Comparison of ENCODE assay signal across 27 mouse cellular contexts in the genomic region with DNA sequence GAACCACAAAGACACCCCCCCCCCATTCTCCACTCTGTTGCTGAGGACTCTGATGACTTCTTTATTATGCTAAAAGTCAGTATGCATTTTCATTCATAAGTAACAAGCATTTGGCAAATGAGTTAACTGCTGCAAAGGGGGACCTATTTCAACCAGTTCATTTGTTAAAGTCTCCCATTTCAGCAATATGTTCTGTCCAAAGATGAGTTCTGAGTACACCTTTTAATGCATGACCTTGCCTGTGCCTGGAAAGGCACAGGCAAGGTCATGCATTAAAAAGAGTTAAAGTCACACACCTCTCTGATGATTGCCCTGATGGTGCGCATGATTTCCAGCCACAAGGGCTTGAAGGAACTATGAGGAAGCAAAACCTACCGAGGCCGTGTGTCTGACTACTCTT.
"Had no signal": no experiment of that assay in that cellular context is flagged by ENCODE, and none has a peak within 500 bp of the region (broad histone marks: within the 10 kb centered on the region; RNA-seq: fewer than 3 reads in every experiment).

No protein-coding gene starts in this region.

- H3K27me3 ChIP-seq: heart, embryonic 13.5 days; heart, embryonic 15.5 days; hindbrain, embryonic 13.5 days; hindbrain, embryonic 15.5 days; kidney, embryonic 15.5 days; limb, embryonic 12.5 days; liver, embryonic 13.5 days had no signal

- H3K27ac ChIP-seq: heart, adult 2 months; heart, embryonic 13.5 days; heart, embryonic 15.5 days; hindbrain, embryonic 13.5 days; hindbrain, embryonic 15.5 days; hindbrain, postnatal 0 days; kidney, embryonic 15.5 days; kidney, postnatal 0 days; layer of hippocampus, adult 2 months; left cerebral cortex, adult 2 months; limb, embryonic 10.5 days; limb, embryonic 12.5 days; liver, embryonic 13.5 days had no signal

- H3K9ac ChIP-seq: heart, embryonic 13.5 days; heart, embryonic 15.5 days; hindbrain, embryonic 13.5 days; hindbrain, embryonic 15.5 days; kidney, embryonic 15.5 days; limb, embryonic 12.5 days; liver, embryonic 13.5 days had no signal

- H3K9me3 ChIP-seq: heart, embryonic 13.5 days; heart, embryonic 15.5 days; hindbrain, embryonic 13.5 days; hindbrain, embryonic 15.5 days; kidney, embryonic 15.5 days; limb, embryonic 10.5 days; limb, embryonic 12.5 days; liver, embryonic 13.5 days had no signal

- H3K4me2 ChIP-seq: heart, embryonic 11.5 days; heart, embryonic 13.5 days; heart, embryonic 15.5 days; hindbrain, embryonic 13.5 days; hindbrain, embryonic 15.5 days; kidney, embryonic 15.5 days; limb, embryonic 12.5 days; liver, embryonic 11.5 days; liver, embryonic 13.5 days had no signal

- H3K4me1 ChIP-seq: hindbrain, embryonic 13.5 days; limb, embryonic 10.5 days; limb, embryonic 12.5 days had no signal

- DNase-seq: gastrocnemius, postnatal 14 days; gastrocnemius, postnatal 36 days; heart, adult 11 months; heart, adult 2 months; heart, postnatal 14 days; heart, postnatal 36 days; kidney, adult 11 months; kidney, adult 2 months; kidney, adult 9 months; kidney, postnatal 25 days; kidney, postnatal 4 days; liver; liver, embryonic 13.5 days had no signal

- H3K4me3 ChIP-seq: heart, adult 2 months; heart, embryonic 13.5 days; heart, embryonic 15.5 days; hindbrain, embryonic 13.5 days; hindbrain, embryonic 15.5 days; kidney, embryonic 15.5 days; layer of hippocampus, adult 2 months; left cerebral cortex, adult 2 months; limb, embryonic 10.5 days; limb, embryonic 12.5 days; liver, embryonic 13.5 days had no signal

- ATAC-seq: hindbrain, postnatal 0 days; intestine, embryonic 16.5 days had no signal
